Mouse (Mus musculus) heart, adult 18-20 months (tissue): ENCODE data around the gene Arsa. TPM values are rescaled to one million over a fixed set of nuclear protein-coding genes. Genes with fewer than 3 reads are reported as not detected.
A peak's percentile ranks its signal among the peaks of the same experiment; 100 is the strongest.

Experiments
- DNase-seq, 2 experiments: peaks; one replicate each; pipeline ENCODE4 v3.0.0; 2021 to 2022; ENCODE audit warnings: mixed read lengths in 1 of 2
- total RNA-seq, 2 experiments: library from RNA; stranded (reverse); gene quantifications; 2 replicates each; pipeline ENCODE4 v1.2.3; 2021

Arsa gene
- total RNA-seq, 2 experiments from 2014 or later: 12.5 to 15.2 TPM

- DNase-seq: no peak
Observed at GRCm38 (mm10) chr15:89496131-89496530, 18.9 kb upstream of the Arsa start.

- no peak for DNase-seq
Observed at GRCm38 (mm10) chr15:89494970-89495369, 17.7 kb upstream of the Arsa start.

- DNase-seq: no peak
Observed at GRCm38 (mm10) chr15:89488611-89489117, 11.4 kb upstream of the Arsa start.

GRCm38 (mm10) chr15:89488182-89488581 lies 11.0 kb upstream of the Arsa start:
- no peak for DNase-seq

GRCm38 (mm10) chr15:89480584-89480983 lies 3.4 kb upstream of the Arsa start:
- DNase-seq: peak; percentile 87 to 92

- DNase-seq: no peak
Observed at GRCm38 (mm10) chr15:89478622-89479021, 1.4 kb upstream of the Arsa start.

- DNase-seq: peak in 1 of 2 experiments; percentile 9
Observed at GRCm38 (mm10) chr15:89477806-89478205, 581 bp upstream of the Arsa start.

GRCm38 (mm10) chr15:89476475-89476815 lies 780 bp downstream of the Arsa start:
- no peak for DNase-seq

GRCm38 (mm10) chr15:89475611-89476474 lies 1.4 kb downstream of the Arsa start:
- DNase-seq: peak; percentile 97 to 98

- DNase-seq: no peak
Observed at GRCm38 (mm10) chr15:89475293-89475600, 2.0 kb downstream of the Arsa start.

- DNase-seq: peak in 1 of 2 experiments; percentile 13
Observed at GRCm38 (mm10) chr15:89474596-89475292, 2.5 kb downstream of the Arsa start.

- DNase-seq: no peak
Observed at GRCm38 (mm10) chr15:89473921-89474320, 3.3 kb downstream of the Arsa start.

- DNase-seq: peak in 1 of 2 experiments; percentile 10
Observed at GRCm38 (mm10) chr15:89473370-89473769, 3.9 kb downstream of the Arsa start.

GRCm38 (mm10) chr15:89471476-89471875 lies 5.7 kb downstream of the Arsa start:
- DNase-seq: no peak

- DNase-seq: peak in 1 of 2 experiments; percentile 33
Observed at GRCm38 (mm10) chr15:89468577-89468976, 8.6 kb downstream of the Arsa start.

- DNase-seq: no peak
Observed at GRCm38 (mm10) chr15:89465052-89465451, 12.2 kb downstream of the Arsa start.

GRCm38 (mm10) chr15:89463334-89464235 lies 13.6 kb downstream of the Arsa start:
- peak; percentile 36 to 42 for DNase-seq

- no peak for DNase-seq
Observed at GRCm38 (mm10) chr15:89462176-89462575, 15.0 kb downstream of the Arsa start.

- DNase-seq: no peak
Observed at GRCm38 (mm10) chr15:89461321-89461720, 15.9 kb downstream of the Arsa start.

GRCm38 (mm10) chr15:89460298-89460697 lies 16.9 kb downstream of the Arsa start:
- DNase-seq: no peak

GRCm38 (mm10) chr15:89459821-89460220 lies 17.4 kb downstream of the Arsa start:
- no peak for DNase-seq

GRCm38 (mm10) chr15:89458942-89459341 lies 18.3 kb downstream of the Arsa start:
- DNase-seq: no peak
